Mouse (Mus musculus) hindbrain, embryonic 15.5 days (tissue): ENCODE results near the gene Serpina3m. TPM values are rescaled to one million over a fixed set of nuclear protein-coding genes. Genes with fewer than 3 reads are reported as not detected.

Experiments used
- ATAC-seq: fragments of 200-750 bp; cut with Nextera tagmentation; 2 replicates; pipeline ENCODE4 v1.8.0; 2017; ENCODE audit warnings: low read depth, moderate number of reproducible peaks, moderate TSS enrichment; ENCODE audit not compliant: low FRiP score
- H3K27ac ChIP-seq: fragments of 300-500 bp; sonication (generic); replicated peaks from 2 replicates; pipeline ENCODE4 v1.5.1; 2015; ENCODE audit warnings: mild to moderate bottlenecking, inconsistent platforms
- H3K27me3 ChIP-seq: fragments of 300-500 bp; sonication (generic); 2 replicates; pipeline ENCODE4 v1.6.1; 2015; ENCODE audit warnings: control low read depth, inconsistent platforms
- H3K36me3 ChIP-seq: fragments of 300-500 bp; sonication (generic); 2 replicates; pipeline ENCODE4 v1.6.1; 2015; ENCODE audit warnings: control low read depth, inconsistent platforms
- H3K4me1 ChIP-seq: fragments of 300-500 bp; sonication (generic); replicated peaks from 2 replicates; pipeline ENCODE4 v1.6.1; 2015; ENCODE audit warnings: control low read depth, inconsistent platforms
- H3K4me2 ChIP-seq: fragments of 300-500 bp; sonication (generic); 2 replicates; pipeline ENCODE4 v1.6.1; 2015; ENCODE audit warnings: moderate library complexity, mild to moderate bottlenecking, inconsistent platforms
- H3K4me3 ChIP-seq: fragments of 300-500 bp; sonication (generic); 2 replicates; pipeline ENCODE4 v1.5.1; 2015; ENCODE audit warnings: mild to moderate bottlenecking, inconsistent platforms
- H3K9ac ChIP-seq: fragments of 300-500 bp; sonication (generic); 2 replicates; pipeline ENCODE4 v1.6.1; 2015; ENCODE audit warnings: inconsistent platforms
- H3K9me3 ChIP-seq: fragments of 300-500 bp; sonication (generic); 2 replicates; pipeline ENCODE4 v1.6.1; 2016; ENCODE audit warnings: control low read depth, inconsistent platforms
- WGBS: fragments of 180-500 bp; shearing (Covaris S2); methylation state at CpG from one replicate; pipeline ENCODE4 v1.1.7; 2015; 5-methylcytosine and 5-hydroxymethylcytosine counted together
- polyA plus RNA-seq: library from polyadenylated mRNA; unstranded; fragments of >200 nt; fragmentation: Nextera tagmentation; extraction: Ambion mirVana; gene quantifications from 2 replicates; pipeline ENCODE4 v1.2.1, GENCODE M21; 2015

Gene Serpina3m
- polyA plus RNA-seq, 1 experiment from 2014 or later: not detected

GRCm38 (mm10) chr12:104403968-104404367 is 65.7 kb downstream of the Serpina3m start:
- 0 out of 2 replicates have a peak, but pooled peaks cover 6% of the 10 kb centered on the region for H3K4me1 ChIP-seq
- no peaks in the 10 kb centered on the region for H3K9me3 ChIP-seq
- H3K4me3 ChIP-seq: no peak overlapping the region
- no peaks in the 10 kb centered on the region for H3K36me3 ChIP-seq
- H3K9ac ChIP-seq: no peak overlapping the region
- no peaks in the 10 kb centered on the region for H3K27me3 ChIP-seq
- H3K27ac ChIP-seq: no peak overlapping the region
- ATAC-seq: no peak
- 85% methylated on average over 5 of the region's 5 CpGs for WGBS
- no peak overlapping the region for H3K4me2 ChIP-seq

GRCm38 (mm10) chr12:104406454-104406885 is 68.2 kb downstream of the Serpina3m start, which contains the start of gene Serpina3n:
Gene Serpina3n (plus strand): TSS chr12:104406729.
- Histone ChIP-seq H3K4me3 (no peak within 1 kb of the TSS), H3K4me1 (0 out of 2 replicates have a peak, but pooled peaks cover 6% of the 10 kb centered on the region), H3K9me3 (no peaks in the 10 kb centered on the region), H3K9ac (no peak within 1 kb of the TSS), H3K27ac (0 out of 2 replicates have a peak within 1 kb of the TSS, but pooled peaks have one; percentile 15), H3K27me3 (no peaks in the 10 kb centered on the region), H3K36me3 (no peaks in the 10 kb centered on the region), H3K4me2 (peak within 1 kb of the TSS; percentile 29)
- 51% methylated on average over 4 of the region's 4 CpGs for WGBS
- ATAC-seq: no peak

- 89% methylated on average over 6 of the region's 6 CpGs for WGBS
- Histone ChIP-seq H3K36me3 (no peaks in the 10 kb centered on the region), H3K4me1 (no peaks in the 10 kb centered on the region), H3K4me2 (no peak overlapping the region), H3K27ac (no peak overlapping the region), H3K4me3 (no peak overlapping the region), H3K9me3 (no peaks in the 10 kb centered on the region), H3K27me3 (no peaks in the 10 kb centered on the region), H3K9ac (no peak overlapping the region)
- ATAC-seq: no peak
These were observed 74.2 kb downstream of the Serpina3m start for GRCm38 (mm10) chr12:104412507-104412906.

- Histone ChIP-seq H3K9me3 (no peaks in the 10 kb centered on the region), H3K27ac (no peak overlapping the region), H3K27me3 (no peaks in the 10 kb centered on the region), H3K4me1 (peaks cover 5% of the 10 kb centered on the region; the same call in 1 of the 2 replicates), H3K4me3 (no peak overlapping the region), H3K4me2 (no peak overlapping the region), H3K36me3 (no peaks in the 10 kb centered on the region), H3K9ac (no peak overlapping the region)
- 72% methylated on average over 2 of the region's 2 CpGs for WGBS
- no peak for ATAC-seq
These were observed 76.3 kb downstream of the Serpina3m start for GRCm38 (mm10) chr12:104414576-104414975.

GRCm38 (mm10) chr12:104415625-104416315 is 77.5 kb downstream of the Serpina3m start:
- no peak overlapping the region for H3K4me2 ChIP-seq
- whole genome bisulfite sequencing: 57% methylated on average over 6 of the region's 6 CpGs
- no peaks in the 10 kb centered on the region for H3K36me3 ChIP-seq
- H3K9ac ChIP-seq: no peak overlapping the region
- no peak for ATAC-seq
- no peak overlapping the region for H3K27ac ChIP-seq
- H3K27me3 ChIP-seq: no peaks in the 10 kb centered on the region
- H3K9me3 ChIP-seq: no peaks in the 10 kb centered on the region
- peaks cover 5% of the 10 kb centered on the region; the same call in 1 of the 2 replicates for H3K4me1 ChIP-seq
- no peak overlapping the region for H3K4me3 ChIP-seq

GRCm38 (mm10) chr12:104418340-104419135 is 80.3 kb downstream of the Serpina3m start:
- Histone ChIP-seq H3K9ac (no peak overlapping the region; the same call in 1 of the 2 replicates), H3K4me3 (peak overlapping the region; percentile 32), H3K9me3 (no peaks in the 10 kb centered on the region), H3K27ac (no peak overlapping the region), H3K4me2 (peak overlapping the region; percentile 59), H3K27me3 (no peaks in the 10 kb centered on the region), H3K36me3 (no peaks in the 10 kb centered on the region), H3K4me1 (peaks cover 5% of the 10 kb centered on the region; the same call in 1 of the 2 replicates)
- ATAC-seq: peak; percentile 80
- 16% methylated on average over 14 of the region's 17 CpGs for WGBS

- WGBS: 11% methylated on average over 2 of the region's 2 CpGs
- Histone ChIP-seq H3K4me1 (peaks cover 5% of the 10 kb centered on the region; the same call in 1 of the 2 replicates), H3K9me3 (no peaks in the 10 kb centered on the region), H3K9ac (no peak overlapping the region), H3K27me3 (no peaks in the 10 kb centered on the region), H3K36me3 (no peaks in the 10 kb centered on the region), H3K4me2 (0 out of 2 replicates have a peak overlapping the region, but pooled peaks have one; percentile 59), H3K27ac (no peak overlapping the region), H3K4me3 (no peak overlapping the region)
- ATAC-seq: peak; percentile 49; the same call in 1 of the 2 replicates
These were observed 80.8 kb downstream of the Serpina3m start for GRCm38 (mm10) chr12:104419136-104419462.

- no peaks in the 10 kb centered on the region for H3K9me3 ChIP-seq
- H3K27me3 ChIP-seq: no peaks in the 10 kb centered on the region
- H3K9ac ChIP-seq: no peak overlapping the region
- no peak for ATAC-seq
- no peaks in the 10 kb centered on the region for H3K36me3 ChIP-seq
- H3K4me2 ChIP-seq: no peak overlapping the region
- H3K4me3 ChIP-seq: no peak overlapping the region
- peaks cover 5% of the 10 kb centered on the region; the same call in 1 of the 2 replicates for H3K4me1 ChIP-seq
- H3K27ac ChIP-seq: no peak overlapping the region
- 73% methylated on average over 11 of the region's 11 CpGs for WGBS
These were observed 84.5 kb downstream of the Serpina3m start for GRCm38 (mm10) chr12:104422615-104423392.

- Histone ChIP-seq H3K4me1 (no peaks in the 10 kb centered on the region), H3K36me3 (no peaks in the 10 kb centered on the region), H3K9me3 (no peaks in the 10 kb centered on the region), H3K27me3 (no peaks in the 10 kb centered on the region), H3K4me3 (no peak overlapping the region), H3K9ac (no peak overlapping the region), H3K27ac (no peak overlapping the region), H3K4me2 (no peak overlapping the region)
- WGBS: 77% methylated on average over 3 of the region's 3 CpGs
- no peak for ATAC-seq
These were observed 87.3 kb downstream of the Serpina3m start for GRCm38 (mm10) chr12:104425591-104425990.

- ATAC-seq: no peak
These were observed 88.6 kb downstream of the Serpina3m start for GRCm38 (mm10) chr12:104426915-104427314.

GRCm38 (mm10) chr12:104431359-104431758 is 93.1 kb downstream of the Serpina3m start:
- Histone ChIP-seq H3K27ac (no peak overlapping the region), H3K4me2 (no peak overlapping the region), H3K9ac (no peak overlapping the region), H3K9me3 (no peaks in the 10 kb centered on the region), H3K4me3 (no peak overlapping the region), H3K27me3 (no peaks in the 10 kb centered on the region), H3K36me3 (no peaks in the 10 kb centered on the region), H3K4me1 (peaks cover 3% of the 10 kb centered on the region; the same call in 1 of the 2 replicates)
- no peak for ATAC-seq
- WGBS: 43% methylated on average over 10 of the region's 10 CpGs

More at GRCm38 (mm10) chr12:104426915-104427314, 88.6 kb downstream of the Serpina3m start:
- no peak overlapping the region for H3K9ac ChIP-seq
- H3K36me3 ChIP-seq: no peaks in the 10 kb centered on the region
- H3K27ac ChIP-seq: no peak overlapping the region
- H3K4me2 ChIP-seq: no peak overlapping the region
- H3K9me3 ChIP-seq: no peaks in the 10 kb centered on the region
- H3K4me1 ChIP-seq: no peaks in the 10 kb centered on the region
- no peak overlapping the region for H3K4me3 ChIP-seq
- 2% methylated on average over 7 of the region's 7 CpGs for WGBS
- no peaks in the 10 kb centered on the region for H3K27me3 ChIP-seq
